Mouse (Mus musculus) natural killer cell, adult 2 months (primary cell): ENCODE results near the gene Caskin2.
"Not testable (repeated sequence)": the region's sequence is repeated elsewhere in the genome, so short reads cannot be mapped to it uniquely, and the experiment has no call there.

Experiments used
- DNase-seq, 2 experiments: peaks; one replicate each; pipeline ENCODE4 v3.0.0; 2022; ENCODE audit warnings: low spot score in 2 of 2

Gene Caskin2

GRCm38 (mm10) chr11:115765103-115765606 lies 48.3 kb downstream of the Caskin2 start, which contains the start of gene Tmem94:
TSS of gene Tmem94 (plus strand) at chr11:115765433.
- peak; percentile 98 to 99 for DNase-seq

GRCm38 (mm10) chr11:115764698-115765097 lies 48.7 kb downstream of the Caskin2 start:
- no peak for DNase-seq

GRCm38 (mm10) chr11:115762176-115762575 lies 51.3 kb downstream of the Caskin2 start:
- not testable (repeated sequence) for DNase-seq

GRCm38 (mm10) chr11:115753485-115753884 lies 60.0 kb downstream of the Caskin2 start:
- DNase-seq = no peak

GRCm38 (mm10) chr11:115752653-115753052 lies 60.8 kb downstream of the Caskin2 start:
- DNase-seq = no peak

- DNase-seq = no peak
Measured at GRCm38 (mm10) chr11:115751725-115752124, 61.7 kb downstream of the Caskin2 start.

GRCm38 (mm10) chr11:115749834-115750233 lies 63.6 kb downstream of the Caskin2 start:
- no peak for DNase-seq
